Mouse (Mus musculus): ENCODE data around the gene Vac14. TPM values are rescaled to one million over a fixed set of nuclear protein-coding genes. Genes with fewer than 3 reads are reported as not detected.
A peak's percentile ranks its signal among the peaks of the same experiment; 100 is the strongest.

The Vac14 gene
- 17.4 and 19.6 TPM in 2 replicates for polyA plus RNA-seq (2014; fragmentation: Nextera tagmentation; extraction: Ambion mirVana)

- WGBS, result under 1% methylated on average over 67 of the region's 67 CpGs
- Histone ChIP-seq H3K9ac (ENCODE audit: low read length) (peak within 1 kb of the TSS; percentile 86), H3K27me3 (ENCODE audit: control insufficient read depth, insufficient read depth, low read length) (no peaks in the 10 kb centered on the region; the same call in 1 of the 2 replicates), H3K27ac (replicated peaks in 1 of 2; ENCODE audit: control insufficient read depth in 1 of 2, insufficient read depth in 1 of 2, low read depth in 2 of 2, low read length in 2 of 2) (0 out of 4 replicates have a peak within 1 kb of the TSS, but pooled peaks of 1 of the 2 experiments have one; percentile 27), H3K4me1 (ENCODE audit: control insufficient read depth in 2 of 2, insufficient read depth in 2 of 2, low read length in 2 of 2) (peaks cover 7 to 18% of the 10 kb centered on the region in 2 experiments), H3K4me2 (ENCODE audit: low read length) (peak within 1 kb of the TSS; percentile 92), H3K36me3 (ENCODE audit: control insufficient read depth, insufficient read depth, low read length) (no peaks in the 10 kb centered on the region), H3K9me3 (ENCODE audit: control insufficient read depth, low read length) (no peaks in the 10 kb centered on the region), H3K4me3 (ENCODE audit: control insufficient read depth in 1 of 2, insufficient read depth in 1 of 2, low read depth in 1 of 2, low read length in 2 of 2) (peak within 1 kb of the TSS; percentile 84 to 94)
- ATAC-seq (ENCODE audit: insufficient number of reproducible peaks, insufficient read depth, low FRiP score, low read depth), result peak; percentile 91
Measured at GRCm38 (mm10) chr8:110618391-110619207, at the start of gene Vac14. Vac14 (plus strand) TSS chr8:110618585.

- H3K36me3 ChIP-seq (ENCODE audit: control insufficient read depth, insufficient read depth, low read length), result no peaks in the 10 kb centered on the region
- no peak for ATAC-seq (ENCODE audit: insufficient number of reproducible peaks, insufficient read depth, low FRiP score, low read depth)
- H3K9ac ChIP-seq (ENCODE audit: low read length), result no peak overlapping the region
- no peaks in the 10 kb centered on the region for H3K9me3 ChIP-seq (ENCODE audit: control insufficient read depth, low read length)
- no peak overlapping the region for H3K4me3 ChIP-seq (ENCODE audit: control insufficient read depth in 1 of 2, insufficient read depth in 1 of 2, low read depth in 1 of 2, low read length in 2 of 2)
- H3K27me3 ChIP-seq (ENCODE audit: control insufficient read depth, insufficient read depth, low read length), result no peaks in the 10 kb centered on the region
- no peak overlapping the region for H3K4me2 ChIP-seq (ENCODE audit: low read length)
- H3K27ac ChIP-seq (replicated peaks in 1 of 2; ENCODE audit: control insufficient read depth in 1 of 2, insufficient read depth in 1 of 2, low read depth in 2 of 2, low read length in 2 of 2), result no peak overlapping the region
- WGBS, result 70% methylated on average over 9 of the region's 9 CpGs
- no peaks in the 10 kb centered on the region for H3K4me1 ChIP-seq (ENCODE audit: control insufficient read depth in 2 of 2, insufficient read depth in 2 of 2, low read length in 2 of 2)
Measured at GRCm38 (mm10) chr8:110592641-110593040, 25.7 kb upstream of the Vac14 start.

- Histone ChIP-seq H3K9me3 (ENCODE audit: control insufficient read depth, low read length) (no peaks in the 10 kb centered on the region), H3K9ac (ENCODE audit: low read length) (no peak overlapping the region), H3K4me3 (ENCODE audit: control insufficient read depth in 1 of 2, insufficient read depth in 1 of 2, low read depth in 1 of 2, low read length in 2 of 2) (no peak overlapping the region), H3K36me3 (ENCODE audit: control insufficient read depth, insufficient read depth, low read length) (no peaks in the 10 kb centered on the region), H3K27me3 (ENCODE audit: control insufficient read depth, insufficient read depth, low read length) (no peaks in the 10 kb centered on the region), H3K4me1 (ENCODE audit: control insufficient read depth in 2 of 2, insufficient read depth in 2 of 2, low read length in 2 of 2) (no peaks in the 10 kb centered on the region), H3K27ac (replicated peaks in 1 of 2; ENCODE audit: control insufficient read depth in 1 of 2, insufficient read depth in 1 of 2, low read depth in 2 of 2, low read length in 2 of 2) (no peak overlapping the region), H3K4me2 (ENCODE audit: low read length) (no peak overlapping the region)
- 63% methylated on average over 6 of the region's 6 CpGs for WGBS
- no peak for ATAC-seq (ENCODE audit: insufficient number of reproducible peaks, insufficient read depth, low FRiP score, low read depth)
Measured at GRCm38 (mm10) chr8:110594164-110594563, 24.2 kb upstream of the Vac14 start.

- ATAC-seq (ENCODE audit: insufficient number of reproducible peaks, insufficient read depth, low FRiP score, low read depth), result no peak
- Histone ChIP-seq H3K9ac (ENCODE audit: low read length) (no peak overlapping the region), H3K4me1 (ENCODE audit: control insufficient read depth in 2 of 2, insufficient read depth in 2 of 2, low read length in 2 of 2) (no peaks in the 10 kb centered on the region), H3K36me3 (ENCODE audit: control insufficient read depth, insufficient read depth, low read length) (no peaks in the 10 kb centered on the region), H3K27me3 (ENCODE audit: control insufficient read depth, insufficient read depth, low read length) (no peaks in the 10 kb centered on the region), H3K4me3 (ENCODE audit: control insufficient read depth in 1 of 2, insufficient read depth in 1 of 2, low read depth in 1 of 2, low read length in 2 of 2) (no peak overlapping the region), H3K9me3 (ENCODE audit: control insufficient read depth, low read length) (no peaks in the 10 kb centered on the region), H3K27ac (replicated peaks in 1 of 2; ENCODE audit: control insufficient read depth in 1 of 2, insufficient read depth in 1 of 2, low read depth in 2 of 2, low read length in 2 of 2) (no peak overlapping the region), H3K4me2 (ENCODE audit: low read length) (no peak overlapping the region)
- WGBS, result 7% methylated on average over 1 of the region's 1 CpGs
Measured at GRCm38 (mm10) chr8:110604556-110604955, 13.8 kb upstream of the Vac14 start.

- H3K4me1 ChIP-seq (ENCODE audit: control insufficient read depth in 2 of 2, insufficient read depth in 2 of 2, low read length in 2 of 2), result no peaks in the 10 kb centered on the region
- no peak overlapping the region for H3K4me3 ChIP-seq (ENCODE audit: control insufficient read depth in 1 of 2, insufficient read depth in 1 of 2, low read depth in 1 of 2, low read length in 2 of 2)
- no peak overlapping the region for H3K9ac ChIP-seq (ENCODE audit: low read length)
- H3K27me3 ChIP-seq (ENCODE audit: control insufficient read depth, insufficient read depth, low read length), result no peaks in the 10 kb centered on the region
- no peaks in the 10 kb centered on the region for H3K36me3 ChIP-seq (ENCODE audit: control insufficient read depth, insufficient read depth, low read length)
- no peak overlapping the region for H3K4me2 ChIP-seq (ENCODE audit: low read length)
- WGBS, result 37% methylated on average over 6 of the region's 6 CpGs
- ATAC-seq (ENCODE audit: insufficient number of reproducible peaks, insufficient read depth, low FRiP score, low read depth), result no peak
- no peaks in the 10 kb centered on the region for H3K9me3 ChIP-seq (ENCODE audit: control insufficient read depth, low read length)
- no peak overlapping the region for H3K27ac ChIP-seq (replicated peaks in 1 of 2; ENCODE audit: control insufficient read depth in 1 of 2, insufficient read depth in 1 of 2, low read depth in 2 of 2, low read length in 2 of 2)
Measured at GRCm38 (mm10) chr8:110605401-110606015, 12.9 kb upstream of the Vac14 start.

- 65% methylated on average over 3 of the region's 3 CpGs for WGBS
- H3K36me3 ChIP-seq (ENCODE audit: control insufficient read depth, insufficient read depth, low read length), result no peaks in the 10 kb centered on the region
- no peak overlapping the region for H3K4me3 ChIP-seq (ENCODE audit: control insufficient read depth in 1 of 2, insufficient read depth in 1 of 2, low read depth in 1 of 2, low read length in 2 of 2)
- no peak for ATAC-seq (ENCODE audit: insufficient number of reproducible peaks, insufficient read depth, low FRiP score, low read depth)
- no peaks in the 10 kb centered on the region for H3K9me3 ChIP-seq (ENCODE audit: control insufficient read depth, low read length)
- H3K27me3 ChIP-seq (ENCODE audit: control insufficient read depth, insufficient read depth, low read length), result no peaks in the 10 kb centered on the region; the same call in 1 of the 2 replicates
- no peak overlapping the region for H3K4me2 ChIP-seq (ENCODE audit: low read length)
- H3K4me1 ChIP-seq (ENCODE audit: control insufficient read depth in 2 of 2, insufficient read depth in 2 of 2, low read length in 2 of 2), result peaks cover 7 to 18% of the 10 kb centered on the region in 2 experiments
- H3K27ac ChIP-seq (replicated peaks in 1 of 2; ENCODE audit: control insufficient read depth in 1 of 2, insufficient read depth in 1 of 2, low read depth in 2 of 2, low read length in 2 of 2), result no peak overlapping the region
- H3K9ac ChIP-seq (ENCODE audit: low read length), result no peak overlapping the region
Measured at GRCm38 (mm10) chr8:110615730-110616129, 2.7 kb upstream of the Vac14 start.

GRCm38 (mm10) chr8:110617801-110618358 is 505 bp upstream of the Vac14 start:
- 29% methylated on average over 14 of the region's 14 CpGs for WGBS
- H3K27me3 ChIP-seq (ENCODE audit: control insufficient read depth, insufficient read depth, low read length), result no peaks in the 10 kb centered on the region; the same call in 1 of the 2 replicates
- no peak for ATAC-seq (ENCODE audit: insufficient number of reproducible peaks, insufficient read depth, low FRiP score, low read depth)
- H3K4me3 ChIP-seq (ENCODE audit: control insufficient read depth in 1 of 2, insufficient read depth in 1 of 2, low read depth in 1 of 2, low read length in 2 of 2), result peak overlapping the region; percentile 84 to 94
- H3K9me3 ChIP-seq (ENCODE audit: control insufficient read depth, low read length), result no peaks in the 10 kb centered on the region
- no peaks in the 10 kb centered on the region for H3K36me3 ChIP-seq (ENCODE audit: control insufficient read depth, insufficient read depth, low read length)
- peak overlapping the region; percentile 86; the same call in 1 of the 2 replicates for H3K9ac ChIP-seq (ENCODE audit: low read length)
- H3K4me1 ChIP-seq (ENCODE audit: control insufficient read depth in 2 of 2, insufficient read depth in 2 of 2, low read length in 2 of 2), result peaks cover 7 to 18% of the 10 kb centered on the region in 2 experiments
- H3K27ac ChIP-seq (replicated peaks in 1 of 2; ENCODE audit: control insufficient read depth in 1 of 2, insufficient read depth in 1 of 2, low read depth in 2 of 2, low read length in 2 of 2), result no peak overlapping the region
- H3K4me2 ChIP-seq (ENCODE audit: low read length), result peak overlapping the region; percentile 92
